ENCODE assay signal across 8 mouse cellular contexts in genomic region chr1:178463712-178464111, GRCm38 (mm10). TPM values are rescaled to one million over a fixed set of nuclear protein-coding genes. Genes with fewer than 3 reads are reported as not detected.
DNase-seq lines count a peak whose midpoint lies in the region; ATAC-seq lines count a peak whose summit lies in the region.

No protein-coding gene starts in this region.

- no peaks in the 10 kb centered on the region for H3K4me1 ChIP-seq in hindbrain, embryonic 15.5 days (replicated peaks)

- no peak overlapping the region for H3K27ac ChIP-seq in hindbrain, embryonic 15.5 days (replicated peaks)

- no peaks in the 10 kb centered on the region for H3K36me3 ChIP-seq in hindbrain, embryonic 15.5 days

- no peaks in the 10 kb centered on the region for H3K27me3 ChIP-seq in hindbrain, embryonic 15.5 days

- H3K9ac ChIP-seq in hindbrain, embryonic 15.5 days, result no peak overlapping the region

- WGBS in hindbrain, embryonic 15.5 days, result 0% methylated on average over 2 of the region's 2 CpGs

- H3K9me3 ChIP-seq in hindbrain, embryonic 15.5 days, result no peaks in the 10 kb centered on the region

- peak; percentile 84 for ATAC-seq in hindbrain, embryonic 15.5 days (ENCODE audit: low FRiP score, low read depth)

- peak; percentile 75 for DNase-seq in T-cell, adult 2 months (ENCODE audit: low spot score)
- peak; percentile 84 to 90 for DNase-seq in cerebellum, postnatal 36 days
- DNase-seq in frontal cortex, postnatal 36 days (ENCODE audit: low spot score in 2 of 2), result peak; percentile 82 to 88
- peak; percentile 78 to 79 for DNase-seq in layer of hippocampus, postnatal 36 days
- DNase-seq in lung, postnatal 25 days (ENCODE audit: low spot score), result peak; percentile 82
- peak; percentile 70 for DNase-seq in retina, postnatal 7 days (ENCODE audit: low read depth, low spot score)
- DNase-seq in urinary bladder, adult 2 months (ENCODE audit: low spot score), result peak; percentile 62

- no peak overlapping the region for H3K4me3 ChIP-seq in hindbrain, embryonic 15.5 days

- H3K4me2 ChIP-seq in hindbrain, embryonic 15.5 days, result no peak overlapping the region

RNA-seq across cellular contexts. Expression of gene Efcab2, which starts 57.8 kb away (rescaled TPM):
- polyA plus RNA-seq in hindbrain, embryonic 15.5 days (2015; fragmentation: Nextera tagmentation; extraction: Ambion mirVana), result 9.9 and 11.2 TPM in 2 replicates
- 10 to 100 TPM in 1 of 2 experiments, 1 to 10 TPM in 1; 8.7 to 10.2 TPM for total RNA-seq in layer of hippocampus, postnatal 36 days (2021)
- 1.6 and 2.3 TPM in 2 replicates for polyA plus RNA-seq in urinary bladder, adult 2 months (2012; rRNA removed)
